Mouse (Mus musculus) testis, adult 2 months (tissue): ENCODE results near the gene Irf6. TPM values are rescaled to one million over a fixed set of nuclear protein-coding genes. Genes with fewer than 3 reads are reported as not detected.

ENCODE experiments used
- H3K27ac ChIP-seq: fragments of 200-500 bp; 2 replicates; pipeline ENCODE4 v1.5.1; 2012; ENCODE audit warnings: low read depth, low read length; ENCODE audit not compliant: control insufficient read depth, insufficient read depth
- H3K27me3 ChIP-seq: fragments of 200-500 bp; 2 replicates; pipeline ENCODE4 v1.6.1; 2012; ENCODE audit warnings: mild to moderate bottlenecking, low read length, moderate library complexity; ENCODE audit not compliant: control insufficient read depth, insufficient read depth
- H3K36me3 ChIP-seq: fragments of 200-500 bp; 2 replicates; pipeline ENCODE4 v1.6.1; 2012; ENCODE audit warnings: mild to moderate bottlenecking, low read length; ENCODE audit not compliant: control insufficient read depth, insufficient read depth
- H3K4me1 ChIP-seq: fragments of 200-500 bp; 2 replicates; pipeline ENCODE4 v1.6.1; 2012; ENCODE audit warnings: low read length; ENCODE audit not compliant: control insufficient read depth, insufficient read depth
- H3K4me3 ChIP-seq: fragments of 200-500 bp; 2 replicates; pipeline ENCODE4 v1.5.1; 2012; ENCODE audit warnings: low read depth, mild to moderate bottlenecking, low read length, moderate library complexity, mixed read lengths; ENCODE audit not compliant: control insufficient read depth
- CTCF ChIP-seq: fragments of 200-500 bp; IDR thresholded peaks from 2 replicates; pipeline ENCODE4 v1.5.1; 2012; ENCODE audit warnings: low read depth, mild to moderate bottlenecking, inconsistent platforms, low read length, moderate library complexity; ENCODE audit not compliant: control insufficient read depth, insufficient read depth, insufficient replicate concordance
- POLR2A ChIP-seq: fragments of 200-500 bp; IDR thresholded peaks from 2 replicates; pipeline ENCODE4 v1.6.1; 2012; ENCODE audit warnings: low read depth, mild to moderate bottlenecking, inconsistent platforms, low read length, moderate library complexity; ENCODE audit not compliant: control insufficient read depth
- polyA plus RNA-seq: library from polyadenylated mRNA; depleted of rRNA; stranded (reverse); fragments of >200 nt; gene quantifications from 2 replicates; pipeline ENCODE4 v1.2.3, GENCODE M21; 2012; rRNA removed

Gene Irf6
- 17.5 and 23.5 TPM in 2 replicates for polyA plus RNA-seq

- peak within 1 kb of the TSS; percentile 75 for H3K4me3 ChIP-seq
- H3K27ac ChIP-seq = no peak within 1 kb of the TSS
- peaks cover 4% of the 10 kb centered on the region; the same call in 1 of the 2 replicates for H3K27me3 ChIP-seq
- TF ChIP-seq POLR2A (no peak), CTCF (no peak)
- no peaks in the 10 kb centered on the region for H3K36me3 ChIP-seq
- H3K4me1 ChIP-seq = peaks cover 14% of the 10 kb centered on the region
Observed at GRCm38 (mm10) chr1:193152872-193153271, at the start of gene Irf6. Irf6 (plus strand) TSS chr1:193153111.

- Histone ChIP-seq H3K4me1 (no peaks in the 10 kb centered on the region), H3K4me3 (no peak overlapping the region), H3K27me3 (no peaks in the 10 kb centered on the region), H3K27ac (no peak overlapping the region), H3K36me3 (peaks cover 10% of the 10 kb centered on the region)
- TF ChIP-seq CTCF (no peak), POLR2A (no peak)
Observed at GRCm38 (mm10) chr1:193112093-193112492, 40.8 kb upstream of the Irf6 start.

DNA sequence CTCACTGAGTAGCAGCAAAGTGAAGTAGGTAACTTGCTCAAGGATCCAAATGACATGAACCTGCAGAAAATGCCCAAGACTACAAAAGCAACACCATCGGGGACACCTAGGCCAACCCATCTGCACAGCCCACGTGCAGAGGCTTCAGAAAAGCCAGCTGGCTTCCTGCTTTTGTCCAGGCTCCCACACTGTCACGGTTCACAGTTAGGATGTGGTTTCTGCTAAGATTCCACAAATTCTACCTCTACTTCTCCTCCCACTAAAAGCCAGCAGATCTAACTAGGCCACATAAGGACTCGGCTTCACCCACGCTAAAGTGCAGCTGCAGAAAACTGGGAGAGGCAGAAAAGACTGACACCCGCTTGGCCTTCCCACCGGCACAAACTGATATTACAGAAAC is 30.1 kb upstream of the Irf6 start:
- Histone ChIP-seq H3K36me3 (peaks cover 8% of the 10 kb centered on the region), H3K4me1 (no peaks in the 10 kb centered on the region), H3K27ac (no peak overlapping the region), H3K27me3 (no peaks in the 10 kb centered on the region), H3K4me3 (no peak overlapping the region)
- TF ChIP-seq CTCF (no peak), POLR2A (no peak)

DNA sequence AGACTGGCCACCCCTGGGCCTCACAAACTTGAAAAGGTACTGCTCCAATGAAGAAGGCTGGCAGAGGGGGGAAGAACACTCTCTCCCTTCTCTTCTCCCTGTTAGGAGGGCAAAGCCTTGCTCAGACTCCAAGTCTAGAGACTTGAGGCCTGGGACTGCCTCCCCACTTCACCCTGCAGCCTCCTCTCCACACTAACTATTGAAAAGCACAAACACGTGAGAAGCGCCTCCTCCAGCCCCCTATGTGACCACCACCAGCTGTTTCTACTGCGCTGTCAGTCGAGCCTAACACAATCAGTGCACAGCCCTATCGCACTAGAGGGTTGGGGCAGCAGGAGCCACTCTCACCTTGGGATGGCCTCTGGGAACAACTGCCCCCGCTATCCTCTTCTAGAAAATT is 29.6 kb upstream of the Irf6 start:
- Histone ChIP-seq H3K36me3 (peaks cover 6% of the 10 kb centered on the region), H3K27ac (no peak overlapping the region), H3K4me3 (no peak overlapping the region), H3K27me3 (no peaks in the 10 kb centered on the region), H3K4me1 (no peaks in the 10 kb centered on the region)
- TF ChIP-seq POLR2A (no peak), CTCF (no peak)

DNA sequence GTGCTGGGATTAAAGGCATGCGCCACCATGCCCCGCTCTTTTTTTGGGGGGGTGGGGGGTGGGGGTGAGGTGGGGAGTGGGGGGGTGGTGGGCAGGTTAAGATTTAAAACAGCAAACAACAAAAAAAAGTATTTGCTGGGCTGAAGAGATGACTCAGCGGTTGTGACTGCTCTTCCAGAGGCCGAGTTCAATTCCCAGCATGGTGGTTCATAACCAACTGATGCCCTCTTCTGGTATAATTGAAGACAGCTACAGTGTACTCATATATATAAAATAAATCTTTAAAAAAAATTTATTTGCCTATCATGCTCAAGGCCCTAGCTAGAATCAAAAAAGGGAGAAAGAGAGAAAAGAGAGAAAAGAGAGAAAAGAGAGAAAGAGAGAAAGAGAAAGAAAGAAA is 27.1 kb upstream of the Irf6 start:
- no peaks in the 10 kb centered on the region for H3K27me3 ChIP-seq
- H3K4me1 ChIP-seq = no peaks in the 10 kb centered on the region
- no peak overlapping the region for H3K27ac ChIP-seq
- TF ChIP-seq POLR2A = no peak
- TF ChIP-seq CTCF = no peak
- H3K36me3 ChIP-seq = peaks cover 5% of the 10 kb centered on the region
- H3K4me3 ChIP-seq = no peak overlapping the region

- Histone ChIP-seq H3K27ac (no peak overlapping the region), H3K4me1 (no peaks in the 10 kb centered on the region), H3K36me3 (peaks cover 5% of the 10 kb centered on the region), H3K27me3 (no peaks in the 10 kb centered on the region), H3K4me3 (no peak overlapping the region)
- no peak for TF ChIP-seq CTCF
- no peak for TF ChIP-seq POLR2A
Observed at GRCm38 (mm10) chr1:193128055-193128454, 24.9 kb upstream of the Irf6 start.

- peak overlapping the region; percentile 92 for H3K4me3 ChIP-seq
- peaks cover 5% of the 10 kb centered on the region for H3K36me3 ChIP-seq
- TF ChIP-seq CTCF = no peak
- no peak for TF ChIP-seq POLR2A
- no peak overlapping the region for H3K27ac ChIP-seq
- no peaks in the 10 kb centered on the region for H3K27me3 ChIP-seq
- no peaks in the 10 kb centered on the region for H3K4me1 ChIP-seq
Observed at GRCm38 (mm10) chr1:193129321-193129720, 23.6 kb upstream of the Irf6 start.
